Mouse (Mus musculus): ENCODE measurements at regions not wholly inside any gene's neighbourhood (a gene's known extent, or its start where the extent isn't known, plus 50 kb on each side); places are given as distances from the start of the nearest gene placed in this dataset.

DNA sequence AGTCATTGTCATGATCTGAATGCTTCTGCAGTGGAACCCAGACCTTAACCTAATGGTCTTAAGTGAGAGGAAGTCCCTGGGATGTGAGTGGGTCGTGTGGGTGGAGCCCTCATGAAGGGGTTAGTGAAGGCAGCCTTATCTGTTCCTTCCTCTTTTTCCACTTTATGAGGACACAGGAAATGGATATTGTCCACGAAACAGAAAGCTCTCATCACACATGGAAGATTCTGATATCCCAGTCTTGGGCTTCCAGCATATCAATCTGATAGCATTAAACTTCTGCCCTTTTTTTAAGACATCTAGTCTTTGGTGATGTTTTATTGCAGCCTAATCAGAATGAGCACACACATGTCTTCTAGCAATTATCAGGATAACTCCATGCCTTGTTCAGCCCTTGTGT, 164.0 kb downstream of the Mex3b start:
- no peak for ATAC-seq

DNA sequence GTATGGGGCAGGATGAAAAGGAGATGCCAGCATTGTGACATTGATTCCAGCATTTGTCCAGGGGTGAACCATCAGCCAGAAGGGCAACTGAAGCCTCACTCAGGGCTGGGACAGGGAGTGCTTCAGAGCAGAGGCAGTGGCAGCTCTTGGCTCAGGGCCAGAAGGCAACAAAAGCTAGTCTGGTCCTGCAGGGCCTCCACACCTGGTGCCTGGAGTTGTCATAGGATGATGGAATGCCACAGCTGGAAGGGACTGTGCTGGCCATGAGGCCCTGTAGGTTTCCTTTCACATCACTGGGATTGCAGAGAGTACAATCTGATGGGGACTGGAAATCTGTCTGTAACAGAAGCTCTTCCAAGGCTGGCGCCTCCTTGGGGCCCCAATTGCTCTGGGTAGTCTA, 164.9 kb downstream of the Mex3b start:
- ATAC-seq, result no peak

DNA sequence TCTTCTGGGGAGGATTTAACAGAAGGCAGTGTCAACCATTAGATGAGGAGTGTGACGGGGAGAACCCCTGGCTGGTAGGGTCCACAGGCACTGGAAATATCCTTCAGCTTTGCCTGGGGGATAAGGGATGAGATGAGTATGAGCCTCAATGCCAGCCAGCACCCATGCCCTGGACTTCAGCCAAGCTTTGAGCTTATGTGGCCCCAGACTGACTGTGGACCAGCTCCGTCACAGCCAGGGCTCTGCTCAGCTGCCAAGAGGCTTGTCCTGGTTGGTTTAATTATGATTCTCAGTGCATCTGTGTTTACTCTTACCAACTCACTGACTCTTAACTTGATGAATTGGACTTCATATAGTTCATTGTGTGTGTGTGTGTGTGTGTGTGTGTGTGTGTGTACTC, 165.8 kb downstream of the Mex3b start:
- ATAC-seq, result no peak

DNA sequence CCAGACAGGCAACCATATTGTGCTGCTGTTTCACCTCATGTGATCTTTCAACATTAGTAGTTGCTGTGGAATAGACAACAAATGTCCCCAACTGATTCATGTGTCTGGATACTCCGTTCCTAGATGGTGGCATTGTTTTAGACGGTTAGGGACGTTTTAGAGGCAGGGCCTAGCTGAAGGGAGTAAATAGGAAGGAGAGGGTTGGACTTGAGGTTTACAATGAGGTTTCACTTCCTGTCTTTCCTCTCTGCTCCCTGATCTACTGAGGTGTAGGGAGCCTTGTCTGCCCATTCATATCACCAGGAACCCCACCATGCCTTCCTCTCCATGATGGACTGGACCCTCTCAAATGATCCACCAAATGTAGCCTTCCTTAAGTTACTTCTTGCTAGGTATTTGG, 168.1 kb downstream of the Mex3b start:
- no peak for ATAC-seq

DNA sequence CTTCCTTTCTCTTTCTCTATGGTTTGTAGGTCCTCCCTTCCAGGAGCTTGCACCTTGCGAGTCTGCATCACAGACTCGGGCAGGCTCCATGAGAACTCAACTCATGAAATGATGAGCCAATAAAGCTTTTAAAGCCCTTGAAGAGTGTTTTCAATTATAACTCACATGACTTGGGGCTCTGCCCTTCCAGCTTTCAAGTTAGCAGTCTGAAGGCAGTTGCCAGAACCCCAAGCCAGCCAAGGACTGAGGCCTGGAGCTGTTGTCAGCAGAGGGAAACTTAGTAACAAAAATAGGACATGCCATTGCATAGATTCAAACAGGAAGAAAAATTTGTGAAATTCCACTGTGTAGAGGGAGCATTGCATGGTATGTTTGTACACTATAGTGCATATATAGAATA, 169.3 kb downstream of the Mex3b start:
- ATAC-seq, result no peak

DNA sequence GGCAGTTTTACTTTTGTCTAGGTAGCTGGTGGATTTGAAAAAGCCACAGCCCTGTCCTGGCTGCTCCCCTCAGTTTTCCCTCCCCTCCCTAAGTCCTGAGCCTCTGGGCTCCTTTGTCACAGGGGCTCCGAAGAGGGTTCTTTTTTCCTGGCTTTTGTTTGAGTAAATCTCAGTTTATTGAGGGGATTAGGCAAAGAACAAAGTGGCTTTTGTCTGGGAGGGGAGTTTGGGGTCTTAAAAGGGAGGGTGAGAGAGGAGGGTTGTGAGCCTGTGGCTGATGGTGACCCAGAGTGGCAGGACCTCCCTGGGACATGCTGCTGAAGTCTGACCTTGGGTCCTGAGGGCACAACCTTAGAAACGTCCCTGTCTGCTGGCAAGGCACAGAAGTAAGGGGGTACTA, 170.0 kb downstream of the Mex3b start:
- no peak for ATAC-seq

DNA sequence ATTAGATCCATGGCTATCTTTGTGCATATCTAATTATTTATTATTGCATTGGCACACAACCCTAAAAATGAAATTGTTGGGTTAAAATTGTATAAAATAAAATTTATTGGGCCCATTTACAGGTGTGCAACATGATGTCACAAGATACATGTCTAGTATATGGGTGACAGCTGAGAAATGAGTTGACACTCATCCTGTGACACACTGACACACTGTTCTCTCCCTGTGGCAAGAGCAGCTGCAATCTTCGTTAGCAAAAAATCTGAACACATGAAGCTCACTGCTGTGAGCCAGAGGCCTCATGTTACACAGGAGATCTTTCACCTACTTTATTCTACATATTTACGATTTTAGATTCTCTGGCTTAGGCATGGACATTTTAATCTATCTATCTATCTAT, 170.6 kb downstream of the Mex3b start:
- ATAC-seq, result no peak

DNA sequence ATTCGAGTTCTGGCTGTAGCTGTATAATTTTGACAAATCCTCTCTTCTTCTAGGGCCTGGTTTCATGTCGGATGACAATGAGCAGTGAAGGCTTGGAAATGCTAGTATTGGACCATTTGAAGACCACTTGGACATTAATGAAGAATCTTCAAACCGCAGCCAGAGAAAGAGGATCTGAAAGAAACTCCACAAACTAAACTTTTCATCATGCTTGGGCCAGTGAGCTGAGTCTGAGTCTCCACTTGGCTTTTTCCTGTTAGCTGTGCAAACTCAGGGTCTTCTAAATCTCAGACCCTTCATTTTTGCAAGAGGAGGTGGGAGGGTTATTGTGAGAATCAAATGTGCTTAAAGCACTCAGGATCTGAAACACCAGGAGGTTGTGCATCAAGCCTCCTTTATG, 176.6 kb downstream of the Mex3b start:
- no peak for ATAC-seq

DNA sequence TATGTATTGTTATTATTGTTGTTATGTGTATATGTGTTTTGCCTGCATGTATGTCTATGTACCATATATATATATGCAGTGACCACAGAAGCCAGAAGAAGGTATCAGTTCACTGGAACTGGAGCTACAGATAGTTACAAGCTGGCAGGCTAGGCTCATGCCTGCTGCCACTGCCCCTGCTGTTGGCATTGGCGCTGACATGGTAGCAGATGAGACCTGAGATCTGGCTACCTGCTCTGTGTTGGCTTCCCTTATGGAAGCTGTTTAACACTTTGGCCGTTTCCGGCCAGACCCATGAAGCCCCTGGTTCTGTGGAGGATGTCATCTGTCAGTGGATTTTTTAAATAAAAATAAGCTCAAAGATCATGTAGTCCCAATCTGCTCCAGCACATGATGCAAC, 178.1 kb downstream of the Mex3b start:
- ATAC-seq, result no peak

DNA sequence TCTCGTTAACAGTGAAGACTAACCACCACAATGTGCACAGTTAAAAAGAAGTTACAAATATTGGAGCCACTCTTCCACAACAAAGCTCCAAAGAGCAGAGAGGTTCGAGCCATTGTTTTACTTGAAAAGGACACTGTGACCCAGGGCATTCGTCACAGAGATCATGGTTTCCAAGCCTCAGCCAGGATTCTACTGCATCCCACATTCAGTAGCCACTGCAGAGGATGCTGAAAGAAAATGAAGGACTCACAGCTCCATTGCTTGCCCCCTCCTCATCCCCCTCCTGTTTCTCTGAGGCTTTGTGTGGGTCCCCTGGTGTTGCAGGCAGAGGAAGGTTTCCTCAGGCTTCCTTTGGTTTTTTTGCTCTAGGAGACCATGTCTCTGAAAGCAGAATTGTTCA, 182.9 kb downstream of the Mex3b start:
- ATAC-seq, result no peak

DNA sequence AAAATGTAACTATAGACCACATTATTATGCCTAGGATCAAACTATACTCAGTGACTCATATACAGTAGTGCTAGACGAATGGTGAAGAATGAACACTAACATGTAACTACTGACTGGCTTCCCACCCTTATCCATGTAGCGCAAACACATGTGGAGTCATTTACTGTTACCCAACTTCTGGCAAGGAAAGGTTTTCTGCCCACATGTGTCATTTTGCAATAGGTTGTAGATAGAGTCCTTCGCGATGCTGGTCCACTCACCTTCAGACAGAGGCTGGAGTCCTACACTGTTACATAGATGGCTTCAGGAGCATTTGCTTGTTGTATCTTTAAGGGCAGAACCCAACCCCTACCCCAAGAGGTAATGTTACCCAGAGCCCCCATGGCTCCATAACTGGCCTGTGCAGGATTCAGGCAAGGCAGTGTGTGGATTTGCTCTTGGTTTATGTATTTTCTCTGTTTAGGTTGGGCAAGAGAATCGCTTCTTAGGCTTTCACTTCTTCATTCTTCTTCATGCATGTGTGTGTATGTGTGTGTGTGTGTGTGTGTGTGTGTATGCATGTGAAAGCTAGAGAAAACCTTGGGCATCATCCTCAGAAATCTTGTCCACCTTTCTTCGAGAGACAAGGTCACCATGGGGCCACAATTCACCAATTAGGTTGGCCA, 183.8 kb downstream of the Mex3b start:
- ATAC-seq, result no peak

DNA sequence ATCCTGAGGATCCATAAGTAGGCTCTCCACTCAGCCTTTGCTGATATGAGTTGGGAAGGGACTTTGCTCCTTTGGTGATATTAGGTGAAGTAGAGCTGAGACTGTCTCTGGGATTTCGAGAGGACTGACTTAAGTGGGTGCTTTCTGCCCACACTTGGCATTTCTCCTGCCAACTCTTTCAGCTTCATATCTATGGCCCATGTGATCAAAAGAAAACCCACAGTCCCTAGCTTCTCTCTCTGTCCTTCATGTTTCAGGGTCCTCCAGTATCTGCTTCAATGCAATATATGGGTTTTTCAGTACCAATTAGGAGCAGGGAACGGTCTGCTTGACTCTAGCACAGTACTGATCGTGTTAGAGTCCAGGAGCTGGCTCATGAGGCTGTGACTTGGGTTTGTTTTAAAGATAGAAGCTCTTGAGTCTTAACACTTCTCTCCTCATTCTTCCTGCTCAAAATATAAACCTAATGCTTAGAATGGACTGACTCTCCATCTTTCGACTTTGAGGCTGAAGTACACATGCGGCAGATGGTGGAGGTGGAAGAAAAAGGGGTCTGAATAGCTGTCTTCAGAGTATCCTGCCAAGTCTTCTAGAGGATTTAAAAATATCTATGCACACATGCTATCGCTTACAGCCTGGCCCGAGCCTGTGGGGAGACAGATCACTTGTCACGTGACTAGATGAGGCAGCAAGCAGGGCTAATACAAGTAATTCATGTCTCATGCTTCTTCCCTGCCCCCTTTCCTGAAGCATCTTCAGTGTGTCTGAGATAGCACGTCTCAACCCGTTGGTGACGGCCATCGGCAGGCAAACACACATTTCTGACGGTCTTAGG, 189.2 kb downstream of the Mex3b start:
- no peak for ATAC-seq

DNA sequence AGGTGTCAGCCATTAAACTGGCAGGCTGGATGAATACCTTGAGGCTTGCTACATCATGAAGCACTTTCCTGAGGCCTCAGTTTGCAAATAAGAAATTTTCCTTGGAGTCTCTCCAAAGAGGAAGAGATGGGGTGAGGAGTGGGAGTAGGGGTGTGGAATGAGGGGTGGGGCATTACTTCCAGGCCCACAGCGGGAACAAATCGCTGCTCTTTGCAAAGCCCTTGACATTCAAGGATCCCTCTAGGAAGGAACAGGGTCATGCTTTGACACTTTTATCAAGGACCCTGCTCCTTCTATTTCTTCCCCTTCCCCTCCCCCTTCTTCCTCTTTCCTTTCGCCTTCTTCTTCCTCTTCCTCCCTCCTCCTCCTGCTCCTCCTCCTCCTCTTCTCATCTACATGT, 193.2 kb downstream of the Mex3b start:
- ATAC-seq, result no peak

DNA sequence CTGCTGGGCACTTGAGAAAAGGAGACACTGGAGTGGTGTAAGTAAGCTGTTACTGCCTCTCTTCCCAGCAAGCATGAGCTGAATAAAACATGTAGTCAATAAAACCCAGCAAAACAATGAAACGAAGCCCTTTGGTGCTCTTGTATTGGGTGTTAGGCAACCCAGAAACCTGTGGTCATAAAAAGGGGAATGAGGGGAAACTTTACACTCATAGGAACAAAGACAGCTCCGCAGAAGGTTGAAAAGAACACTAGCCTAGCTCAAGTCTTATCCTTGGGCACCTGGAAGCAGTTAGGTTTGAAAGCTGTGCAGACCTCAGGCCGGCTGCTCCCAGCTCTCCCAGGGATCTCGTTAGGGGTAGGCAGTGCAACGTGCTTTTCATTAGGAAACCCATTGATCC, 193.6 kb downstream of the Mex3b start:
- ATAC-seq, result no peak

DNA sequence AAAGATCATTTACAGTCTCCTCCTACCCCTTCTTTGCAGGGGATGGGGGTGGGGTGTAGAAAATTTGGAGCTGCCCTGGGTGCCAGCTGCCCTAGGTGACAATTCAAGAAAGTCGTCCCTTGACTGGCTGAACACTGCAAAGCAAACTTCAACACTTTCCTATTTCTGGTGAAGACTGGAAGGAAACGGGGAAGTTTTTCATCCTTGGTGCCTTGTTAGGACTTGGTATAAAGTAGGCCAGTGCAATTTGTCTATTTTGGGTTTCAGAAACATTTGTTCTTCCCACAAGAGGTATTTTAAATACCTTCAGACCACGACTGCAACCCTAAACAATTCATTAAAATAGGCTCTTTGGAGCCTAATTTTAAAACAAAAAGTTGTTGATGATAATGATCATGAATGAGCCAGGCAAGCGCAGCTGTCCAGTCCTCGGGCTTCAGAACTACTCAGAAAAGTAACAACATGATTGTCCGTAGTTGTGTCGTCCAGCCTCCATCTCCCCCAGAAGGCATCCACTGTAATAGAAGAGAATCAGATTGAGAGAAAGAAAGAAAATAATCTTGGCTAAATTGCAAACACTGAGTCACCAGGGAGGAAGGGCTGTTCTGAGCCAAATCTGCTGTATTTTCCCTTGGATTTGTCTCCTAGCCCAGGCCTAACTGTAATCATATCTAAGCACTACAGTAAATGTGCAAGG, 194.2 kb downstream of the Mex3b start:
- ATAC-seq, result no peak

DNA sequence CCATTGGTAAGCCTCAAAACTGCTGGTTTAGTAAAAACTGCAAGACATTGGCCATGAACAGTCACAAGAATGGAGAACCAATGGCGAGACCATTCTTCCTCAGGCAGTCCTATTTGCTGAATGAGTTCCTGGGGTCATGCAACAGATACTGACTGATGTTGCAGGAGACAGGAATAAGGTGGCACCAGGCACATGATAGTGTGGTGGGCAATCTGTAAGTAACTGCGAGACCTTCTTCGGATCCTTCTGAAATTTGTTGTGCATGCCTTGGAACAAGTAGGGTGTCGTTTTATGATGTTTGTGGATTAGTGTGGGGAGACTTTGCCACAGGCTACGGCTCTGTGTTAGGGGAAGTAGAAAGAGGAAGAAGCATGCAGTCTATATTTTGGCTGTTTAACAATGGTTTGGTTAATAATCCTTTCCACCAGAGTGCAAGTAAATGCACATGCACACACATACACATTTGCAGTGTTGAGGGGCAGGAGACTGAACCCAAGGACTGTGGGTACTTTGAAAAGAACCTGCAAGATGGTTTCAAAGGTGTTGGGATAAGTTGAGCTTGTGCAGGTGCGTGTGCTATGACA, 194.9 kb downstream of the Mex3b start:
- ATAC-seq, result no peak

DNA sequence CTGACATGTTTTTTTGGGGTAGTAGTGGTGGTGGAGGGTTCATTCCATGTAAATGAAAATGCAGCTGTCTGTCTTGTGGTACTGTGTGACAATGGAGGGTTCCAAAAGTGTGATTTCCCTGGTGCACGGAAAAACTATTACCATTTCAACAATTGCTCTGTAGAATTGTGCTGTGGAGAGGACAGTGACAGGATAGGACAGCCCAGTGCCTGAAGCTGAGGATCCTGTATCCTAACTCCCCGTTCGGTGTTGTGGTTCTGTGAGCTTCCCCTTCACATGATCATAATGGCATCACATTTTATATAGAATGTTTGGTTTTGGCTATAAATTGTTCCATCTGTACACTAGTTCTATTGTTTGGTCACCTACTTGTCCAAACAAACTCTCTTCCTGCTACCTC, 196.4 kb downstream of the Mex3b start:
- ATAC-seq, result no peak

DNA sequence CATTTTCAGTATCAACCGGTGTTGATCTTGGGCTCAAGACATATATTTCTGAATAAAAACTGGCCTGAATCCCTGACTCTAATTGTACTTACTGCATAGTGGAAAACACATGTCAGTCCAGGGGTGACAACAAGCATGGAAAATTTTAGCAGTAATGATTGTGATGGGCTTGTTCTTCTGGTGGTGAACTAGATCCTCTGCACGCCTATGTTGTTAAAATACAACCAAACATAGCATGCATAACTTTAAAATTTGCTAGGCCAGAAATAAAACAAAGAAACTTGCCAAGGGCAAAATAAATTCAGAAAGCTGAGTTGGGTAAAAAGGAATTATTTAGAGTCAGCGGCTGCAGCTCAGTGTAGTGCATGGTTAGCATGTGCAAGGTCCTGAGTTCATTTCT, 198.2 kb downstream of the Mex3b start:
- ATAC-seq, result no peak

DNA sequence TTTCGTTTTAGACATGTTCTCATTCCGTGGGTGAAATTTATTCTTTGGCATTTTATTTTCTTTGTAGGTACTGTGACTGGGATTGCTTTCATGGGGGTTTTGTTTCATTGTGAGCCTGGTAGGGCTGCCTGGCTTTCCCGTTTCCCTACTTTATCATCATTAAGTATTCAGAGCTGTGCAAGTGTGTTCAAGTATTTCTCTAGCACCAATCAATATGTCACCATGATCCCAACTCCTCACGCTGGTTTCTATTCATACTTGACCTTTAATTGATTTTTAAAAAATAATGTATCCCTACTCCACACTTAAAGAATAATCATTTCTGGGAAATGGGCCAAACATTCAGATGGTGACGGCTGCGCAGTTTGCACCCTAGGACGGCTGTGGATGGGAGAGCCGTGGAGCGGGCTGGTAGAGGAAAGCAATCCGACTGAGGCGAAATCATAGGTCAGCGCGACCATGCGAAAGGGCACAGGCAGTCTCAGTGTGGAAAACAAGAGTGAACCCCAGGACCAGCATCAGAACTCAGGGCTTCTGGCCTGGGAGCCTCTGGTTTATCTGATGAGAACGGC, 207.4 kb downstream of the Mex3b start:
- ATAC-seq, result no peak

DNA sequence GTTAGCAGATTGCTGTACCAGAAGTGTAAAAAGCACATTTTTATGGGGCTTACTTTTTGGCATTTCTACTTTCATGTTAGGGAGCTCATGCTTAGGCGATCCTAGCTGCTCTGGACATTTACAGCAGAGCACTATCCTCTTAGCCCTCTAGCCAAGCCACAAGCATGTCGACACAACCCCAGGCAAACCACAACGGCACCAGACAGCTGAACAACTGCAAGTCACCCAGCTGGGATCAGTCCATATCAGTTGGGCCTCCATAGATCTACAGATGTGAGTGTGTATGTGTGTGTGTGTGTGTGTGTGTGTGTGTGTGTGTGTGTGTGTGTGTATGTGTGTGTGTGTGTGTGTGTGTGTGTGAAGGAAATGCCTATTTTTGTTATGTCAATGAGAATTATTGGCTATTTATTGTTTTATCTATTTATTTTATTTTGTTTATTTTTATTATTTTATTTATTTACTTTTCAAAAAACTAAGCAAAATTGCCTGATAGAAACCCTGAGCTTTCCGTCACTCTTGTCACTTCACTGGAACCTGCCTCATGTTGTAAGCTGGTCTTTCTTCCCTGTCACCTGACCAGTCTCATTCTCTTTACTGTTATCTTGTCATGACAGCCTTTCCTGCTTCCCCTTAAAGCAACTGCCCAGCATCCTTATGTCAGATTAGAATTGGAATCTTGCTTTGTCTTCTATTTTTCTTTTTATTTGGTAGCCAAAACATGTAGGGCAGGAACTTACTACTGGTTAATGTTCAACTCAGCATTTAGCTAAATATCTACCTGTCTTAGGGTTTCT, 208.2 kb downstream of the Mex3b start:
- no peak for ATAC-seq

DNA sequence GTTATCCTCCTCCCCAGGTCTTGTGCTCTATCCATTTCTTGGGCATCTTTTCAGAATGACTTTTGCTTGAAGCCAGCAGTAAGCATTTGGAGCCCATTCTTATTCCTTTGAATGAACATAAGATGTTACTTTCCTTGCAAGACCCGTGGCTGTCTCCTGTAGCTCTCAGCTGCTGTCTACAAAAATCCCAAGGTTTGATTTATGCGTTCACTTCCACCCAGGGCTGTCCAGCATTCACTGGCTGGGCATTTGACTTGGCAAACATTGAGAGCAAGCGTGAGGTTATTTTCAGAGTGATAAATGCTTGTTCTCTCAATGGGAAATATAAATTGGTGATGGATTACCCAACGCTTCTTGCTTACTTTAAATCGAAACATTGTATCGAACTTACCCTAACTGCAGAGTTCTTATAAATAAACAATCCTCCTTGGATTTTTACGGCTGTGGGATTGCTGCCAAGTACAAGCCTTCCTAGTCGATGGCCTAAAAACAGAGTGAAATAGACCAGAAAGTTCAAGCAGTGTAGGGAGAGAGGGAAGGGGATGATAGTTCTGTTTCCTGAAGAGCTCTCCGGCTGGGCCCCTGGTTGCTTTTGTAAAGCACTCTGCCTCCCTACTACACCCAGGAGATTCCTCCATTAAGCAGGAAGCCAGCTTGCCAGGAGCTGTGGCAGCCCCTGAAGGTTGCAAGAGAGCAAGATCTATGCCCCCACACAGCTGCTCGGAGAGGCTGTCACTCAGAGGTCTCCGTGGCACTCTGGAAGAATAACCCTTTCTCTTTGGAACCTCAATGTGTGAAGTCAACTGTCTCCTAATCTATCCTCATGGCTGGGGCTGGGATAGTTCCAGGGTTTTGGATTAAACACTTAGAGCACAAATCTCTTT, 210.1 kb downstream of the Mex3b start:
- ATAC-seq, result no peak

All from inflammation-experienced regulatory T-cells, adult 6 months (primary cell).